10 mouse cellular contexts compared by ENCODE assay signal in genomic region chr6:71268929-71269685, GRCm38 (mm10). TPM values are rescaled to one million over a fixed set of nuclear protein-coding genes. Genes with fewer than 3 reads are reported as not detected.
DNase-seq lines count a peak whose midpoint lies in the region; ATAC-seq and TF ChIP-seq lines count a peak whose summit lies in the region.
"Had no signal": no experiment of that assay in that cellular context is flagged by ENCODE, and none has a peak within 500 bp of the region (broad histone marks: within the 10 kb centered on the region; RNA-seq: fewer than 3 reads in every experiment).

No protein-coding gene starts in this region.

- ATAC-seq in liver, postnatal 0 days, result no peak
- peak; percentile 15; the same call in 1 of the 2 replicates for ATAC-seq in heart, postnatal 0 days (ENCODE audit: insufficient read depth, low read depth)

- TF ChIP-seq EP300 in liver, postnatal 0 days (IDR thresholded peaks at IDR 0.05; ENCODE audit: low read depth), result no peak
- peak; percentile 58; the same call in 1 of the 2 replicates for TF ChIP-seq EP300 in heart, postnatal 0 days (IDR thresholded peaks at IDR 0.05; ENCODE audit: low read depth)

- no peak overlapping the region for H3K9ac ChIP-seq in liver, postnatal 0 days (replicated peaks)
- H3K9ac ChIP-seq in heart, postnatal 0 days (replicated peaks; ENCODE audit: low read depth, low read length), result no peak overlapping the region

- TF ChIP-seq CTCF in liver, postnatal 0 days (IDR thresholded peaks at IDR 0.05; ENCODE audit: low read depth), result peak; percentile 59
- TF ChIP-seq CTCF in heart, postnatal 0 days (IDR thresholded peaks at IDR 0.05; ENCODE audit: low read depth), result peak; percentile 48
- TF ChIP-seq CTCF in thymus, adult 2 months (IDR thresholded peaks at IDR 0.05; ENCODE audit: borderline replicate concordance, control insufficient read depth, extremely low read depth, insufficient read depth, low read length, poor library complexity), result no peak

- DNase-seq in cerebellum, adult 11 months, result peak; percentile 8
- no peak for DNase-seq in cerebellum, adult 11-12 months
- no peak for DNase-seq in liver, postnatal 0 days
- no peak for DNase-seq in liver
- peak; percentile 85 for DNase-seq in heart, postnatal 0 days (ENCODE audit: low spot score)
- peak; percentile 61 for DNase-seq in thymus, adult 2 months
- DNase-seq in spleen, postnatal 4 days (ENCODE audit: low spot score in 2 of 2), result no peak
- no peak for DNase-seq in natural killer cell, adult 2 months (ENCODE audit: low spot score in 2 of 2)

- no peak for TF ChIP-seq POLR2A in thymus, adult 2 months (IDR thresholded peaks at IDR 0.05; ENCODE audit: control insufficient read depth, extremely low read depth, insufficient read depth, low read length, poor library complexity)

- no peak overlapping the region for H3K4me2 ChIP-seq in liver, postnatal 0 days (ENCODE audit: low read depth, low read length)
- 0 out of 2 replicates have a peak overlapping the region, but pooled peaks have one; percentile 3 for H3K4me2 ChIP-seq in heart, postnatal 0 days (ENCODE audit: low read depth, low read length)

- no peak overlapping the region for H3K4me3 ChIP-seq in liver, postnatal 0 days (ENCODE audit: low read depth, low read length)
- no peak overlapping the region for H3K4me3 ChIP-seq in heart, postnatal 0 days (ENCODE audit: low read depth, low read length)
- H3K4me3 ChIP-seq in thymus, adult 2 months (ENCODE audit: control insufficient read depth, insufficient read depth, low read length), result no peak overlapping the region

- no peaks in the 10 kb centered on the region for H3K27me3 ChIP-seq in liver, postnatal 0 days (ENCODE audit: insufficient read depth, low read length)
- H3K27me3 ChIP-seq in heart, postnatal 0 days (ENCODE audit: control insufficient read depth, insufficient read depth, low read length), result no peaks in the 10 kb centered on the region
- H3K27me3 ChIP-seq in thymus, adult 2 months (ENCODE audit: control insufficient read depth, insufficient read depth, low read length), result no peaks in the 10 kb centered on the region

- 50% methylated on average over 7 of the region's 7 CpGs for whole genome bisulfite sequencing in liver, postnatal 0 days (ENCODE audit: insufficient replicate concordance)
- WGBS in heart, postnatal 0 days, result 26% methylated on average over 7 of the region's 7 CpGs
- 71% methylated on average over 7 of the region's 7 CpGs for WGBS in thymus, adult 2 months

- peaks cover 25% of the 10 kb centered on the region for H3K4me1 ChIP-seq in liver, postnatal 0 days (ENCODE audit: insufficient read depth)
- H3K4me1 ChIP-seq in heart, postnatal 0 days (ENCODE audit: control insufficient read depth, insufficient read depth), result peaks cover 27% of the 10 kb centered on the region
- H3K4me1 ChIP-seq in thymus, adult 2 months (replicated peaks; ENCODE audit: control insufficient read depth, insufficient read depth, low read length), result peaks cover 13% of the 10 kb centered on the region

- H3K27ac ChIP-seq in liver, postnatal 0 days (ENCODE audit: low read depth), result no peak overlapping the region
- peak overlapping the region; percentile 99 for H3K27ac ChIP-seq in heart, postnatal 0 days (ENCODE audit: low read depth)
- no peak overlapping the region for H3K27ac ChIP-seq in thymus, adult 2 months (ENCODE audit: control insufficient read depth, insufficient read depth, low read length)

- H3K36me3 ChIP-seq in liver, postnatal 0 days (replicated peaks; ENCODE audit: insufficient read depth, low read length), result no peaks in the 10 kb centered on the region
- no peaks in the 10 kb centered on the region for H3K36me3 ChIP-seq in heart, postnatal 0 days (replicated peaks; ENCODE audit: control insufficient read depth, insufficient read depth, low read length)
- H3K36me3 ChIP-seq in thymus, adult 2 months (ENCODE audit: control insufficient read depth, insufficient read depth, low read length), result no peaks in the 10 kb centered on the region

- no peaks in the 10 kb centered on the region for H3K9me3 ChIP-seq in liver, postnatal 0 days (ENCODE audit: low read length)
- no peaks in the 10 kb centered on the region for H3K9me3 ChIP-seq in heart, postnatal 0 days (replicated peaks; ENCODE audit: control insufficient read depth, low read length)

RNA-seq across cellular contexts. Expression of gene Krcc1, which starts 2.4 kb away (rescaled TPM):
- 47.0 and 49.2 TPM in 2 replicates for polyA plus RNA-seq in liver, postnatal 0 days (2015; fragmentation: Nextera tagmentation; extraction: Ambion mirVana)
- 47.8 and 51.7 TPM in 2 replicates for total RNA-seq in heart, postnatal 0 days (2014; rRNA removed; ENCODE audit: low replicate concordance)
- 82.5 and 83.7 TPM in 2 replicates for polyA plus RNA-seq in heart, postnatal 0 days (2015; fragmentation: Nextera tagmentation; extraction: Ambion mirVana)
- 7.7 and 8.9 TPM in 2 replicates for polyA plus RNA-seq in thymus, adult 2 months (2012; rRNA removed)

RNA-seq across cellular contexts. Expression of gene Smyd1, which starts 52.9 kb away (rescaled TPM):
- polyA plus RNA-seq in liver, postnatal 0 days (2015; fragmentation: Nextera tagmentation; extraction: Ambion mirVana), result 0.22 and 0.59 TPM in 2 replicates
- 287 and 316 TPM in 2 replicates for total RNA-seq in heart, postnatal 0 days (2014; rRNA removed; ENCODE audit: low replicate concordance)
- 106 and 109 TPM in 2 replicates for polyA plus RNA-seq in heart, postnatal 0 days (2015; fragmentation: Nextera tagmentation; extraction: Ambion mirVana)
- 9.6 and 15.1 TPM in 2 replicates for polyA plus RNA-seq in thymus, adult 2 months (2012; rRNA removed)

RNA-seq across cellular contexts. Expression of gene Cd8b1, which starts 53.5 kb away (rescaled TPM):
- polyA plus RNA-seq in liver, postnatal 0 days (2015; fragmentation: Nextera tagmentation; extraction: Ambion mirVana), result 0.09 TPM in 1 of 2 replicates, not detected in the other
- 0.08 TPM in 1 of 2 replicates, not detected in the other for total RNA-seq in heart, postnatal 0 days (2014; rRNA removed; ENCODE audit: low replicate concordance)
- polyA plus RNA-seq in heart, postnatal 0 days (2015; fragmentation: Nextera tagmentation; extraction: Ambion mirVana), result 0.12 and 0.18 TPM in 2 replicates
- polyA plus RNA-seq in thymus, adult 2 months (2012; rRNA removed), result 712 and 845 TPM in 2 replicates
- polyA plus RNA-seq: C2C12; frontal cortex, adult 2 months had no signal

Comparison
In these comparisons a context has a peak if more than half of its experiments do, and no peak if none do; other contexts are left out.
1. DNase-seq: peak in cerebellum, adult 11 months (single experiment), heart, postnatal 0 days (single experiment) and thymus, adult 2 months (single experiment); none in cerebellum, adult 11-12 months (single experiment), liver, postnatal 0 days (single experiment), liver (single experiment), spleen, postnatal 4 days (0 of 2) and natural killer cell, adult 2 months (0 of 2).
2. RNA of gene Cd8b1, which starts 53.5 kb away (polyA plus RNA-seq): 712 to 845 TPM in thymus, adult 2 months; 0.12 to 0.18 TPM in heart, postnatal 0 days and 0.09 TPM in liver, postnatal 0 days; every median in the first group is over 100 times any median in the second.